Mouse (Mus musculus) activated CD4-positive, CD25-positive, alpha-beta regulatory T cell, adult 9 weeks (primary cell): ENCODE measurements around the gene Stk19. TPM values are rescaled to one million over a fixed set of nuclear protein-coding genes. Genes with fewer than 3 reads are reported as not detected.

Experiments
- polyA plus RNA-seq: library from polyadenylated mRNA; unstranded; fragments of 100-300 nt; shearing (Covaris generic); gene quantifications from one replicate; pipeline ENCODE4 v1.2.1, GENCODE M21; 2017

The Stk19 gene
- 38.5 TPM for polyA plus RNA-seq

GRCm38 (mm10) chr17:34836856-34837221 lies at the start of gene Stk19, which contains the start of gene Dxo:
TSS of gene Stk19 (minus strand) at chr17:34836945.
TSS of gene Dxo (plus strand) at chr17:34837019.

GRCm38 (mm10) chr17:34881683-34882310 lies 45.1 kb upstream of the Stk19 start, which contains the start of gene Gm20547:
TSS of gene Gm20547 (minus strand) at chr17:34882042.

GRCm38 (mm10) chr17:34879336-34879879 lies 42.7 kb upstream of the Stk19 start, which contains the start of gene Zbtb12:
TSS of gene Zbtb12 (plus strand) at chr17:34879483.

GRCm38 (mm10) chr17:34862416-34863081 lies 25.8 kb upstream of the Stk19 start, which contains the start of gene Cfb:
TSS of gene Cfb (minus strand) at chr17:34862518.

GRCm38 (mm10) chr17:34849722-34850516 lies 13.2 kb upstream of the Stk19 start, which contains the start of the genes Skiv2l and Nelfe:
TSS of gene Skiv2l (minus strand) at chr17:34850210.
TSS of gene Nelfe (plus strand) at chr17:34850391.

GRCm38 (mm10) chr17:34804301-34804700 lies 32.4 kb downstream of the Stk19 start, which contains the start of gene Cyp21a1:
TSS of gene Cyp21a1 (minus strand) at chr17:34804561.

Other genes starting within 250 kb of the Stk19 start
- gene Gpsm3, start 247.1 kb downstream of the Stk19 start, polyA plus RNA-seq = 287 TPM
- 12.4 TPM for gene Pbx2, start 245.7 kb downstream of the Stk19 start, polyA plus RNA-seq
- 2.2 TPM for gene Ager, start 239.1 kb downstream of the Stk19 start, polyA plus RNA-seq
- gene Rnf5, start 233.3 kb downstream of the Stk19 start, polyA plus RNA-seq = 112 TPM
- 31.1 TPM for gene Agpat1, start 232.7 kb downstream of the Stk19 start, polyA plus RNA-seq
- gene Egfl8, start 221.0 kb downstream of the Stk19 start, polyA plus RNA-seq = 4.0 TPM
- gene Ppt2, start 208.4 kb downstream of the Stk19 start, polyA plus RNA-seq = 21.7 TPM
- gene Prrt1, start 207.4 kb downstream of the Stk19 start, polyA plus RNA-seq = 1.9 TPM
- 5.1 TPM for gene Fkbpl, start 192.2 kb downstream of the Stk19 start, polyA plus RNA-seq
- gene Atf6b, start 189.8 kb downstream of the Stk19 start, polyA plus RNA-seq = 80.4 TPM
- not detected for gene Tnxb, start 166.4 kb downstream of the Stk19 start, polyA plus RNA-seq
- gene C4b, start 93.1 kb downstream of the Stk19 start, polyA plus RNA-seq = 0.12 TPM
- gene Cyp21a1, start 32.4 kb downstream of the Stk19 start, polyA plus RNA-seq = not detected
- gene Dxo, start 74 bp upstream of the Stk19 start, polyA plus RNA-seq = 73.8 TPM
- 150 TPM for gene Skiv2l, start 13.3 kb upstream of the Stk19 start, polyA plus RNA-seq
- 41.3 TPM for gene Nelfe, start 13.4 kb upstream of the Stk19 start, polyA plus RNA-seq
- gene Cfb, start 25.6 kb upstream of the Stk19 start, polyA plus RNA-seq = 1.3 TPM
- gene Zbtb12, start 42.5 kb upstream of the Stk19 start, polyA plus RNA-seq = 0.64 TPM
- gene Gm20547, start 45.1 kb upstream of the Stk19 start, polyA plus RNA-seq = not detected
- gene C2, start 61.3 kb upstream of the Stk19 start, polyA plus RNA-seq = 2.3 TPM
- gene Ehmt2, start 61.5 kb upstream of the Stk19 start, polyA plus RNA-seq = 38.7 TPM
- gene Slc44a4, start 77.5 kb upstream of the Stk19 start, polyA plus RNA-seq = not detected
- 85.9 TPM for gene Neu1, start 94.3 kb upstream of the Stk19 start, polyA plus RNA-seq
- gene Hspa1b, start 122.3 kb upstream of the Stk19 start, polyA plus RNA-seq = 54.2 TPM
- 2.7 TPM for gene Gm20481, start 133.0 kb upstream of the Stk19 start, polyA plus RNA-seq
- 13.2 TPM for gene Hspa1a, start 135.2 kb upstream of the Stk19 start, polyA plus RNA-seq
- gene Hspa1l, start 135.8 kb upstream of the Stk19 start, polyA plus RNA-seq = 0.17 TPM
- gene Lsm2, start 144.9 kb upstream of the Stk19 start, polyA plus RNA-seq = 55.0 TPM
- gene Vars, start 164.0 kb upstream of the Stk19 start, polyA plus RNA-seq = 187 TPM
- gene Vwa7, start 179.6 kb upstream of the Stk19 start, polyA plus RNA-seq = 0.33 TPM
- 0.82 TPM for gene Sapcd1, start 191.1 kb upstream of the Stk19 start, polyA plus RNA-seq
- 1.5 TPM for gene Msh5, start 209.8 kb upstream of the Stk19 start, polyA plus RNA-seq
- gene Clic1, start 213.0 kb upstream of the Stk19 start, polyA plus RNA-seq = 661 TPM
- 2.2 TPM for gene Ddah2, start 222.1 kb upstream of the Stk19 start, polyA plus RNA-seq
- not detected for gene Ly6g6c, start 228.4 kb upstream of the Stk19 start, polyA plus RNA-seq
- not detected for gene Mpig6b, start 229.2 kb upstream of the Stk19 start, polyA plus RNA-seq
- not detected for gene Ly6g6e, start 240.0 kb upstream of the Stk19 start, polyA plus RNA-seq
- gene Ly6g6d, start 241.1 kb upstream of the Stk19 start, polyA plus RNA-seq = not detected
- not detected for gene Ly6g6f, start 248.7 kb upstream of the Stk19 start, polyA plus RNA-seq